Mouse (Mus musculus) kidney, embryonic 16.5 days (tissue): ENCODE results near the gene Dcdc2b. TPM values are rescaled to one million over a fixed set of nuclear protein-coding genes. Genes with fewer than 3 reads are reported as not detected.

Experiments used
- ATAC-seq: fragments of 200-750 bp; cut with Nextera tagmentation; 2 replicates; pipeline ENCODE4 v1.8.0; 2017; ENCODE audit warnings: moderate TSS enrichment; ENCODE audit not compliant: low FRiP score, low TSS enrichment
- H3K27ac ChIP-seq: fragments of 300-500 bp; sonication (generic); 2 replicates; pipeline ENCODE4 v1.5.1; 2014; ENCODE audit warnings: low read length
- H3K27me3 ChIP-seq: fragments of 300-500 bp; sonication (generic); 2 replicates; pipeline ENCODE4 v1.6.1; 2014; ENCODE audit warnings: low read length, control low read depth, mixed read lengths; ENCODE audit not compliant: insufficient read depth
- H3K36me3 ChIP-seq: fragments of 300-500 bp; sonication (generic); 2 replicates; pipeline ENCODE4 v1.6.1; 2014; ENCODE audit warnings: low read length, control low read depth, mixed read lengths; ENCODE audit not compliant: insufficient read depth
- H3K4me1 ChIP-seq: fragments of 300-500 bp; sonication (generic); 2 replicates; pipeline ENCODE4 v1.6.1; 2014; ENCODE audit warnings: low read length, control low read depth, mixed read lengths; ENCODE audit not compliant: insufficient read depth
- H3K4me2 ChIP-seq: fragments of 300-500 bp; sonication (generic); replicated peaks from 2 replicates; pipeline ENCODE4 v1.6.1; 2014; ENCODE audit warnings: low read depth, low read length
- H3K4me3 ChIP-seq: fragments of 300-500 bp; sonication (generic); 2 replicates; pipeline ENCODE4 v1.5.1; 2014; ENCODE audit warnings: mild to moderate bottlenecking, low read length
- H3K9ac ChIP-seq: fragments of 300-500 bp; sonication (generic); replicated peaks from 2 replicates; pipeline ENCODE4 v1.6.1; 2014; ENCODE audit warnings: low read length
- H3K9me3 ChIP-seq: fragments of 300-500 bp; sonication (generic); 2 replicates; pipeline ENCODE4 v1.6.1; 2016; ENCODE audit warnings: low read length, control low read depth
- WGBS: fragments of 180-500 bp; shearing (Covaris S2); extraction: QIAGEN DNeasy Blood & Tissue Kit; methylation state at CpG from one replicate; pipeline ENCODE4 v1.1.7; 2014; 5-methylcytosine and 5-hydroxymethylcytosine counted together
- polyA plus RNA-seq: library from polyadenylated mRNA; unstranded; fragments of >200 nt; fragmentation: Nextera tagmentation; extraction: Ambion mirVana; gene quantifications from 2 replicates; pipeline ENCODE4 v1.2.1, GENCODE M21; 2015

The Dcdc2b gene
- polyA plus RNA-seq, 1 experiment from 2014 or later = 2.6 TPM

DNA sequence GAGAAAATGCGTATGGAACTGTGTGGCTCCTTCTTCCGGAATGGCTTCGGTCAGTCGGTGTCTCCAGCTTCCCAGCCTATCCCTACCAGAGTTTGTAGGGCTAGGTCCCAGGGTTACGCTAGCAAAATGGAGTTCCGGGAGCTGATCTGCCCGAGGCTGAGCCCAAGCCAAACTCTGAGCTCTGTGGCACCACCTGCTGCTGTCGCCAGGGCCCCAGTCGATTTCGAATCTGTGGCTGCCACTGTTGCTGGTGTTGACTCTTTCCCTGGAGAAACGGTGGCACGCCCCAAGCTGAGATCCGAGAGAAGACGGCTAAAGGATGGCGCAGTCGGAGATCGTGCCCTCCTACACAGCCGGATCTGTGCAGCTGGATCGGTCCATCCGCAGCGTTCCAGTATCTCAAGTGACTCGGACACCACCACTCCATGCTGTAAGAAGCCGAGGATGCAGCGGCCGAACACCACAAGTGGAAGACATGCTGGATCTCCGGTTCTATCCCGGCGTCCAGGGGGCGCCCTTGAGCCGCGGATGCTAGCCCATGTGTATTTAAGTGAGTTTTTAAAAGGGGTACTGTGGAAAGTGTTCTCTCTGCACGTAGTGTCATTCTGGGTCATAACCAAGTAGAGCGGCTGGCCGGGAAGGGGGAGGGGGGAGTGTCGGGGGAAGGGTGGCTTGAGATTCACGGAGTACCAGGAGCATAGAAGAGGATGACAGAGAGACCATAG lies 29.0 kb downstream of the Dcdc2b start:
- no peaks in the 10 kb centered on the region for H3K9me3 ChIP-seq
- WGBS = 2% methylated on average over 36 of the region's 36 CpGs
- peak overlapping the region; percentile 81 for H3K4me2 ChIP-seq
- H3K27ac ChIP-seq = peak overlapping the region; percentile 84
- H3K36me3 ChIP-seq = no peaks in the 10 kb centered on the region
- H3K4me1 ChIP-seq = peaks cover 16% of the 10 kb centered on the region
- ATAC-seq = peak; percentile 83
- peak overlapping the region; percentile 72 for H3K9ac ChIP-seq
- no peaks in the 10 kb centered on the region for H3K27me3 ChIP-seq
- peak overlapping the region; percentile 59 for H3K4me3 ChIP-seq

- H3K27ac ChIP-seq = peak overlapping the region; percentile 84
- H3K9me3 ChIP-seq = no peaks in the 10 kb centered on the region
- no peak for ATAC-seq
- 71% methylated on average over 1 of the region's 1 CpGs for WGBS
- H3K36me3 ChIP-seq = no peaks in the 10 kb centered on the region
- peak overlapping the region; percentile 59 for H3K4me3 ChIP-seq
- peak overlapping the region; percentile 72 for H3K9ac ChIP-seq
- no peaks in the 10 kb centered on the region for H3K27me3 ChIP-seq
- H3K4me2 ChIP-seq = peak overlapping the region; percentile 81
- peaks cover 16% of the 10 kb centered on the region for H3K4me1 ChIP-seq
Observed at GRCm38 (mm10) chr4:129584370-129584769, 29.7 kb downstream of the Dcdc2b start.

GRCm38 (mm10) chr4:129582251-129582650 lies 31.8 kb downstream of the Dcdc2b start:
- Histone ChIP-seq H3K9me3 (no peaks in the 10 kb centered on the region), H3K4me1 (peaks cover 18% of the 10 kb centered on the region), H3K27me3 (no peaks in the 10 kb centered on the region), H3K4me2 (no peak overlapping the region), H3K27ac (no peak overlapping the region), H3K36me3 (no peaks in the 10 kb centered on the region), H3K9ac (no peak overlapping the region), H3K4me3 (no peak overlapping the region)
- no peak for ATAC-seq
- 77% methylated on average over 1 of the region's 1 CpGs for WGBS

DNA sequence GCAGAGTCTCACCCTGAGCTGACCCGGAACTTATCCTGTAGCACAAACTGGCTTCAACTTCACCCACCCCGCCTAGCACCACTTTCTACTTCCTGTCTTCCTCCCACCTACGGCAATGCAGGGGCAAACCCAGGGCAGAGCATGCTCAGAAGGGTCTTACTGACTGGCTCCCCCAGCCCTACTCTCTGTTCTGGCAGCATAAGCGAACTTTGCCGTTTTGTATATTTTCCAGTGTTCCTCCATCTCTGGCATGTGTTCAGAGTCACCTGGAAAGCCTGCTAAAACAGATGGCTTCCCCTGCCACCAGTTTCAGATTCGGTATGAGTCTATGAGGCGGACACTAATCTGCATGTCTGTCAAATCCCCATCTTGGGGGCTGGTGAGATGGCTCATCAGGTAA lies 33.7 kb downstream of the Dcdc2b start:
- H3K9ac ChIP-seq = no peak overlapping the region
- H3K4me2 ChIP-seq = no peak overlapping the region
- peaks cover 23% of the 10 kb centered on the region for H3K4me1 ChIP-seq
- no peaks in the 10 kb centered on the region for H3K36me3 ChIP-seq
- no peak for ATAC-seq
- no peaks in the 10 kb centered on the region for H3K9me3 ChIP-seq
- no peaks in the 10 kb centered on the region for H3K27me3 ChIP-seq
- 64% methylated on average over 7 of the region's 7 CpGs for WGBS
- H3K27ac ChIP-seq = 0 out of 2 replicates have a peak overlapping the region, but pooled peaks have one; percentile 48
- no peak overlapping the region for H3K4me3 ChIP-seq

- Histone ChIP-seq H3K9ac (peak within 1 kb of the TSS; percentile 56), H3K27me3 (no peaks in the 10 kb centered on the region), H3K27ac (peak within 1 kb of the TSS; percentile 52), H3K4me3 (peak within 1 kb of the TSS; percentile 34), H3K36me3 (no peaks in the 10 kb centered on the region), H3K4me1 (peaks cover 17% of the 10 kb centered on the region), H3K9me3 (no peaks in the 10 kb centered on the region), H3K4me2 (peak within 1 kb of the TSS; percentile 41)
- WGBS = 72% methylated on average over 5 of the region's 5 CpGs
- no peak for ATAC-seq
Observed at GRCm38 (mm10) chr4:129578466-129578865, 35.6 kb downstream of the Dcdc2b start, which contains the start of gene Fam167b. Fam167b (minus strand) TSS chr4:129578549.

DNA sequence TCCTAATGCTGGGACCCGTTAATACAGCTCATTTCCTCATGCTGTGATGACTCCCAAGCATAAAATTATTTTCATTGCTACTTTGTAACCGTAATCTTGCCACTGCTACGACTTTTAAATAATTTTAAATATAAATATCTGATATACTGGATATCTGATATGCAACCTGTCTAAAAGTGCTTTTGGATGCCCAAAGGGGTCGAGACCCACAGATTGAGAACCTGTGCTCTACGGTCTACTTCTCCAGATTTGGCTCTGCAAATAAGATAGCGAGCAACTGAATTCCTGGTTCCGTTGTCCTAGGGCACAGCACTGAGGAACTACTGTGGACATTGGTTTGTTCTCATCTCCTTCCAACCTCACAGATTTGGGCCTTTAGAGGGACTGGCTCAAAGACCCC lies 36.4 kb downstream of the Dcdc2b start:
- Histone ChIP-seq H3K4me1 (peaks cover 17% of the 10 kb centered on the region), H3K4me3 (peak overlapping the region; percentile 34), H3K36me3 (no peaks in the 10 kb centered on the region), H3K27ac (peak overlapping the region; percentile 46; the same call in 1 of the 2 replicates), H3K9me3 (no peaks in the 10 kb centered on the region), H3K4me2 (peak overlapping the region; percentile 41), H3K9ac (peak overlapping the region; percentile 56; the same call in 1 of the 2 replicates), H3K27me3 (no peaks in the 10 kb centered on the region)
- 73% methylated on average over 7 of the region's 7 CpGs for WGBS
- no peak for ATAC-seq

- peak overlapping the region; percentile 56 for H3K9ac ChIP-seq
- H3K4me3 ChIP-seq = peak overlapping the region; percentile 34
- peaks cover 17% of the 10 kb centered on the region for H3K4me1 ChIP-seq
- peak overlapping the region; percentile 41 for H3K4me2 ChIP-seq
- no peak overlapping the region for H3K27ac ChIP-seq
- no peaks in the 10 kb centered on the region for H3K27me3 ChIP-seq
- ATAC-seq = no peak; the same call in 1 of the 2 replicates
- H3K9me3 ChIP-seq = no peaks in the 10 kb centered on the region
- 34% methylated on average over 21 of the region's 21 CpGs for WGBS
- no peaks in the 10 kb centered on the region for H3K36me3 ChIP-seq
Observed at GRCm38 (mm10) chr4:129576863-129577491, 37.1 kb downstream of the Dcdc2b start.

DNA sequence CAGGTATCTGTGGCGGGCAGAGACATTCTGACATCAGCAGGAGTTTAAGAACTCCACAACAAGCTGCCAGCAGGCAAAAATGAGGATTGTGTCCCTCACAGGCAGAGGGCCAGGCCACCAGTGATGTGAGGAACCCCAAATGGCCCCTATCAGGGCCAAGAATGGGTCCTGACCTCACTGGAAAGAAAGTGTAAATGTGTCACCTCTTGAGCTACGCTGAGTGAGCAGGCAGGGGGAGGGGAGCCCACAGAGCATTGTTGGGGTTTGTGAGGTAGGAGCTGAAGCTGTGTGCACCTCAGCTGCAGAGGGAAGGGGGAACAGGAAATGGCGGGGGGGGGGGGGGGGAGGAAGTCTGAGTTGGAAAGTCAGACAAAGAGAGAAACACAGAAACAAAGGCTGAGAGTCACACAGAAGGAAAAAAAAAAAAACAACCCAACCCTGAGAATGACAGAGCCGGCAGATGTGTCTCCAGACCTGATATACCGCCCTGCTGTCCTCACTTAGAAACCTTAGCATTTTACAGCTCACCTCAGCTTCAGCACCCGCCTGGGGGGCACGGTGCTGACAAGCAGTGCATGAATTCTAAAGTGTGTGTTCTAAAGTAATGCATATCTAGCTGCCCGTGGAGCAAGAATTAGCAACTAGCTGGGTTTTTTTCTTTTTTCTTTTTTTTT lies 38.7 kb downstream of the Dcdc2b start:
- Histone ChIP-seq H3K4me2 (peak overlapping the region; percentile 31; the same call in 1 of the 2 replicates), H3K9me3 (no peaks in the 10 kb centered on the region), H3K9ac (peak overlapping the region; percentile 53; the same call in 1 of the 2 replicates), H3K4me1 (peaks cover 16% of the 10 kb centered on the region), H3K4me3 (no peak overlapping the region; the same call in 1 of the 2 replicates), H3K27me3 (no peaks in the 10 kb centered on the region), H3K27ac (peak overlapping the region; percentile 79), H3K36me3 (no peaks in the 10 kb centered on the region)
- 18% methylated on average over 7 of the region's 8 CpGs for WGBS
- peak; percentile 53 for ATAC-seq

GRCm38 (mm10) chr4:129573430-129573829 lies 40.6 kb downstream of the Dcdc2b start, which contains the start of gene Lck:
Lck (minus strand) TSS chr4:129573641.
- Histone ChIP-seq H3K9ac (no peak within 1 kb of the TSS), H3K4me1 (peaks cover 13% of the 10 kb centered on the region), H3K4me2 (no peak within 1 kb of the TSS), H3K27me3 (no peaks in the 10 kb centered on the region), H3K4me3 (no peak within 1 kb of the TSS), H3K36me3 (no peaks in the 10 kb centered on the region), H3K9me3 (no peaks in the 10 kb centered on the region), H3K27ac (peak within 1 kb of the TSS; percentile 54)
- no peak for ATAC-seq
- 93% methylated on average over 8 of the region's 8 CpGs for WGBS
